Mouse (Mus musculus): ENCODE measurements around the gene Olfr1297. TPM values are rescaled to one million over a fixed set of nuclear protein-coding genes. Genes with fewer than 3 reads are reported as not detected.

The Olfr1297 gene
- not detected for total RNA-seq (2021)
- long read RNA-seq, experiment 1, result 0 reads
- long read RNA-seq, experiment 2, result 0 reads

GRCm38 (mm10) chr2:111626397-111626796 is at the start of gene Olfr1297:
Gene Olfr1297 (minus strand): TSS chr2:111626497.
- no peak for DNase-seq

GRCm38 (mm10) chr2:111661119-111661518 is 34.8 kb upstream of the Olfr1297 start, which contains the start of gene Olfr1299:
Gene Olfr1299 (plus strand): TSS chr2:111661419.
- DNase-seq, result no peak

GRCm38 (mm10) chr2:111649101-111649500 is 22.8 kb upstream of the Olfr1297 start, which contains the start of gene Olfr1298:
Gene Olfr1298 (minus strand): TSS chr2:111649201.
- no peak for DNase-seq

- DNase-seq, result no peak
Measured at GRCm38 (mm10) chr2:111569581-111569980, 56.7 kb downstream of the Olfr1297 start, which contains the start of gene Olfr1295. Gene Olfr1295 (minus strand): TSS chr2:111569681.

Other genes starting within 250 kb of the Olfr1297 start
- not detected for gene Olfr1286, start 203.4 kb downstream of the Olfr1297 start, total RNA-seq (2021)
- not detected for gene Olfr1287, start 177.4 kb downstream of the Olfr1297 start, total RNA-seq (2021)
- not detected for gene Olfr1288, start 152.4 kb downstream of the Olfr1297 start, total RNA-seq (2021)
- not detected for gene Olfr1289, start 145.7 kb downstream of the Olfr1297 start, total RNA-seq (2021)
- gene Olfr1290, start 132.7 kb downstream of the Olfr1297 start, total RNA-seq (2021), result not detected
- not detected for gene Olfr1291-ps1, start 129.3 kb downstream of the Olfr1297 start, total RNA-seq (2021)
- not detected for gene Olfr1293-ps, start 101.3 kb downstream of the Olfr1297 start, total RNA-seq (2021)
- not detected for gene Olfr1294, start 86.2 kb downstream of the Olfr1297 start, total RNA-seq (2021)
- not detected for gene Olfr1295, start 56.8 kb downstream of the Olfr1297 start, total RNA-seq (2021)
- gene Olfr1298, start 22.7 kb upstream of the Olfr1297 start, total RNA-seq (2021), result not detected
- not detected for gene Olfr1299, start 34.9 kb upstream of the Olfr1297 start, total RNA-seq (2021)
- gene Olfr1301, start 124.5 kb upstream of the Olfr1297 start, total RNA-seq (2021), result not detected
- gene Olfr1302, start 150.9 kb upstream of the Olfr1297 start, total RNA-seq (2021), result not detected
- not detected for gene Olfr1303, start 193.8 kb upstream of the Olfr1297 start, total RNA-seq (2021)

Data from gastrocnemius, postnatal 25 days (tissue).